Mouse (Mus musculus) c-Kit-negative CD71-positive TER-119-positive erythroid progenitor cells, embryonic 14.5 days (primary cell): ENCODE measurements around the gene Zfp950.
"Not testable (repeated sequence)": the region's sequence is repeated elsewhere in the genome, so short reads cannot be mapped to it uniquely, and the experiment has no call there.

Source experiments
- DNase-seq: peaks from one replicate; pipeline ENCODE4 v3.0.0-alpha.2; 2013; ENCODE audit warnings: low read depth, low spot score

Gene Zfp950

GRCm38 (mm10) chr19:61140342-61141206, at the start of gene Zfp950:
Gene Zfp950 (minus strand): TSS chr19:61140840.
- DNase-seq = peak; percentile 81

GRCm38 (mm10) chr19:61183590-61183989, 43.0 kb upstream of the Zfp950 start, which contains the start of gene Gm6020:
Gene Gm6020 (plus strand): TSS chr19:61183890.
- not testable (repeated sequence) for DNase-seq

- DNase-seq = no peak
Measured at GRCm38 (mm10) chr19:61175756-61176324, 35.2 kb upstream of the Zfp950 start, which contains the start of gene Gm7102. Gene Gm7102 (minus strand): TSS chr19:61176309.

GRCm38 (mm10) chr19:61151701-61152420, 11.2 kb upstream of the Zfp950 start:
- DNase-seq = no peak

GRCm38 (mm10) chr19:61151372-61151700, 10.7 kb upstream of the Zfp950 start:
- no peak for DNase-seq

GRCm38 (mm10) chr19:61141299-61141698, 659 bp upstream of the Zfp950 start:
- DNase-seq = no peak

- no peak for DNase-seq
Measured at GRCm38 (mm10) chr19:61138655-61139054, 2.0 kb downstream of the Zfp950 start.

GRCm38 (mm10) chr19:61131096-61131495, 9.5 kb downstream of the Zfp950 start:
- DNase-seq = no peak

GRCm38 (mm10) chr19:61110184-61110583, 30.5 kb downstream of the Zfp950 start:
- DNase-seq = no peak

- peak; percentile 13 for DNase-seq
Measured at GRCm38 (mm10) chr19:61097764-61098163, 42.9 kb downstream of the Zfp950 start.

- DNase-seq = no peak
Measured at GRCm38 (mm10) chr19:61096776-61097175, 43.9 kb downstream of the Zfp950 start.

- DNase-seq = no peak
Measured at GRCm38 (mm10) chr19:61090541-61090940, 50.1 kb downstream of the Zfp950 start.

- DNase-seq = no peak
Measured at GRCm38 (mm10) chr19:61089001-61089400, 51.6 kb downstream of the Zfp950 start.

GRCm38 (mm10) chr19:61087781-61088180, 52.9 kb downstream of the Zfp950 start:
- DNase-seq = no peak

- DNase-seq = no peak
Measured at GRCm38 (mm10) chr19:61085217-61085616, 55.4 kb downstream of the Zfp950 start.

GRCm38 (mm10) chr19:61084149-61084940, 56.3 kb downstream of the Zfp950 start:
- peak; percentile 59 for DNase-seq

GRCm38 (mm10) chr19:61083006-61083405, 57.6 kb downstream of the Zfp950 start:
- no peak for DNase-seq

GRCm38 (mm10) chr19:61080251-61080749, 60.3 kb downstream of the Zfp950 start:
- no peak for DNase-seq

- no peak for DNase-seq
Measured at GRCm38 (mm10) chr19:61078622-61079021, 62.0 kb downstream of the Zfp950 start.

GRCm38 (mm10) chr19:61065011-61065410, 75.6 kb downstream of the Zfp950 start:
- DNase-seq = no peak

- DNase-seq = no peak
Measured at GRCm38 (mm10) chr19:61064386-61064785, 76.3 kb downstream of the Zfp950 start.
